Mouse (Mus musculus) MEL (cell line): Measurements from ENCODE around the gene E130218I03Rik. TPM values are rescaled to one million over a fixed set of nuclear protein-coding genes. Genes with fewer than 3 reads are reported as not detected.

Source experiments
- DNase-seq: peaks from one replicate; pipeline ENCODE4 v3.0.0; 2011; ENCODE audit warnings: low read depth, low spot score
- H3K27ac ChIP-seq: 2 replicates; pipeline ENCODE4 v1.5.1; 2012; ENCODE audit warnings: low read depth, mild to moderate bottlenecking, control low read depth, low read length, moderate library complexity; ENCODE audit not compliant: control insufficient read depth
- H3K27me3 ChIP-seq, 2 experiments: fragments of 150-350 bp in 1 of 2; sonication (generic) in 1 of 2; 2 replicates each; pipeline ENCODE4 v1.6.1; 2012; ENCODE audit warnings: low read length in 2 of 2, mild to moderate bottlenecking in 2 of 2, improper control_type of control experiment in 1 of 2, moderate library complexity in 1 of 2; ENCODE audit not compliant: insufficient read depth in 2 of 2, control insufficient read depth in 1 of 2
- H3K36me3 ChIP-seq, 2 experiments: 2 replicates each; pipeline ENCODE4 v1.6.1; 2012 to 2014; ENCODE audit warnings: low read length in 2 of 2, improper control_type of control experiment in 1 of 2, inconsistent platforms in 1 of 2, mild to moderate bottlenecking in 1 of 2; ENCODE audit not compliant: insufficient read depth in 2 of 2, control insufficient read depth in 1 of 2
- H3K4me1 ChIP-seq, 2 experiments: fragments of 150-350 bp in 1 of 2; sonication (generic) in 1 of 2; 2 replicates each; pipeline ENCODE4 v1.6.1; 2012; ENCODE audit warnings: low read length in 2 of 2, improper control_type of control experiment in 1 of 2, mild to moderate bottlenecking in 1 of 2; ENCODE audit not compliant: insufficient read depth in 2 of 2, control insufficient read depth in 1 of 2
- H3K4me3 ChIP-seq, 2 experiments: fragments of 150-350 bp in 1 of 2; sonication (generic) in 1 of 2; 2 replicates each; pipeline ENCODE4 v1.5.1; 2012; ENCODE audit warnings: low read depth in 2 of 2, low read length in 2 of 2, mild to moderate bottlenecking in 2 of 2, moderate library complexity in 2 of 2, control low read depth in 1 of 2, improper control_type of control experiment in 1 of 2; ENCODE audit not compliant: control insufficient read depth in 1 of 2, insufficient read depth in 1 of 2
- H3K79me2 ChIP-seq: 2 replicates; pipeline ENCODE4 v1.6.1; 2012; ENCODE audit warnings: mild to moderate bottlenecking, low read length, moderate library complexity; ENCODE audit not compliant: control insufficient read depth, poor library complexity, insufficient read depth
- H3K9ac ChIP-seq: 2 replicates; pipeline ENCODE4 v1.6.1; 2012; ENCODE audit warnings: low read depth, mild to moderate bottlenecking, control low read depth, low read length, moderate library complexity; ENCODE audit not compliant: control insufficient read depth, poor library complexity, severe bottlenecking
- H3K9me3 ChIP-seq: fragments of 150-350 bp; sonication (generic); replicated peaks from 2 replicates; pipeline ENCODE4 v1.6.1; 2012; ENCODE audit warnings: mild to moderate bottlenecking, low read length, improper control_type of control experiment, moderate library complexity; ENCODE audit not compliant: insufficient read depth
- BHLHE40 ChIP-seq: IDR thresholded peaks from 2 replicates; pipeline ENCODE4 v1.6.1; 2012; ENCODE audit warnings: low read depth, mild to moderate bottlenecking, inconsistent platforms, low read length, improper control_type of control experiment, borderline replicate concordance
- CHD1 ChIP-seq: IDR thresholded peaks from 2 replicates; pipeline ENCODE4 v1.6.1; 2012; ENCODE audit warnings: low read depth, mild to moderate bottlenecking, inconsistent platforms, low read length, improper control_type of control experiment
- CTCF ChIP-seq, 3 experiments: IDR thresholded peaks in 2 of 3; conservative IDR thresholded peaks in 1 of 3; 2 replicates each; pipeline ENCODE4 v1.5.1; 2011 to 2012; ENCODE audit warnings: low read length in 3 of 3, low read depth in 2 of 3, mild to moderate bottlenecking in 2 of 3, improper control_type of control experiment in 1 of 3, inconsistent platforms in 1 of 3, mixed read lengths in 1 of 3, moderate library complexity in 1 of 3; ENCODE audit not compliant: control insufficient read depth in 1 of 3, insufficient read depth in 1 of 3, poor library complexity in 1 of 3, severe bottlenecking in 1 of 3
- E2F4 ChIP-seq: IDR thresholded peaks from 2 replicates; pipeline ENCODE4 v1.6.1; 2011; ENCODE audit warnings: low read depth, low read length, improper control_type of control experiment, borderline replicate concordance
- EP300 ChIP-seq, 2 experiments: IDR thresholded peaks; 2 replicates each; pipeline ENCODE4 v1.6.1; 2011; ENCODE audit warnings: improper control_type of control experiment in 2 of 2, low read length in 2 of 2, low read depth in 1 of 2, mild to moderate bottlenecking in 1 of 2
- ETS1 ChIP-seq: IDR thresholded peaks from 2 replicates; pipeline ENCODE4 v1.6.1; 2012; ENCODE audit warnings: low read depth, mild to moderate bottlenecking, inconsistent platforms, low read length, improper control_type of control experiment, moderate library complexity
- GABPA ChIP-seq: IDR thresholded peaks from 2 replicates; pipeline ENCODE4 v1.6.1; 2012; ENCODE audit warnings: low read depth, mild to moderate bottlenecking, inconsistent platforms, low read length, improper control_type of control experiment, moderate library complexity
- HCFC1 ChIP-seq: IDR thresholded peaks from 2 replicates; pipeline ENCODE4 v1.6.1; 2012; ENCODE audit warnings: low read depth, mild to moderate bottlenecking, inconsistent platforms, low read length, improper control_type of control experiment, moderate library complexity
- KAT2A ChIP-seq: conservative IDR thresholded peaks from 2 replicates; pipeline ENCODE4 v1.6.1; 2012; ENCODE audit warnings: low read depth, low read length, improper control_type of control experiment, inconsistent platforms
- MAFK ChIP-seq: IDR thresholded peaks from 2 replicates; pipeline ENCODE4 v1.6.1; 2011; ENCODE audit warnings: low read depth, mild to moderate bottlenecking, low read length, improper control_type of control experiment, borderline replicate concordance
- MAZ ChIP-seq: IDR thresholded peaks from 2 replicates; pipeline ENCODE4 v1.6.1; 2012; ENCODE audit warnings: low read depth, mild to moderate bottlenecking, inconsistent platforms, low read length, improper control_type of control experiment
- MEF2A ChIP-seq: IDR thresholded peaks from 2 replicates; pipeline ENCODE4 v1.6.1; 2014; ENCODE audit warnings: low read depth, mild to moderate bottlenecking, inconsistent platforms, low read length, improper control_type of control experiment; ENCODE audit not compliant: poor library complexity, insufficient replicate concordance, severe bottlenecking; ENCODE audit errors: extremely low read depth
- MYB ChIP-seq: IDR thresholded peaks from 2 replicates; pipeline ENCODE4 v1.6.1; 2011; ENCODE audit warnings: mild to moderate bottlenecking, low read depth, low read length, improper control_type of control experiment
- MYC ChIP-seq: IDR thresholded peaks from 2 replicates; pipeline ENCODE4 v1.6.1; 2011; ENCODE audit warnings: low read depth, mild to moderate bottlenecking, low read length, improper control_type of control experiment, moderate library complexity
- POLR2A ChIP-seq, 2 experiments: IDR thresholded peaks; 2 replicates each; pipeline ENCODE4 v1.6.1; 2011 to 2012; ENCODE audit warnings: low read length in 2 of 2, mild to moderate bottlenecking in 2 of 2, control low read depth in 1 of 2, improper control_type of control experiment in 1 of 2, low read depth in 1 of 2, moderate library complexity in 1 of 2; ENCODE audit not compliant: control insufficient read depth in 1 of 2, insufficient read depth in 1 of 2, poor library complexity in 1 of 2
- POLR2AphosphoS2 ChIP-seq: IDR thresholded peaks from 2 replicates; pipeline ENCODE4 v1.6.1; 2011; ENCODE audit warnings: low read length, improper control_type of control experiment
- POLR2AphosphoS5 ChIP-seq: IDR thresholded peaks from 2 replicates; pipeline ENCODE4 v1.6.1; 2012; ENCODE audit warnings: low read depth, borderline replicate concordance, mild to moderate bottlenecking, inconsistent platforms, low read length, moderate library complexity, mixed read lengths
- RAD21 ChIP-seq: IDR thresholded peaks from 2 replicates; pipeline ENCODE4 v1.6.1; 2011; ENCODE audit warnings: mild to moderate bottlenecking, low read depth, low read length, improper control_type of control experiment
- RCOR1 ChIP-seq: IDR thresholded peaks from 2 replicates; pipeline ENCODE4 v1.6.1; 2012; ENCODE audit warnings: low read depth, mild to moderate bottlenecking, inconsistent platforms, low read length, improper control_type of control experiment
- SIN3A ChIP-seq: IDR thresholded peaks from 2 replicates; pipeline ENCODE4 v1.6.1; 2012; ENCODE audit warnings: low read length, improper control_type of control experiment, inconsistent platforms
- SMC3 ChIP-seq: IDR thresholded peaks from 2 replicates; pipeline ENCODE4 v1.6.1; 2011; ENCODE audit warnings: low read depth, low read length, improper control_type of control experiment
- TAL1 ChIP-seq: IDR thresholded peaks from 2 replicates; pipeline ENCODE4 v1.6.1; 2012; ENCODE audit warnings: mild to moderate bottlenecking, inconsistent platforms, low read length, moderate library complexity, mixed read lengths
- TBP ChIP-seq: IDR thresholded peaks from 2 replicates; pipeline ENCODE4 v1.8.0; 2011; ENCODE audit warnings: low read depth, low read length, improper control_type of control experiment
- TCF12 ChIP-seq: IDR thresholded peaks from 2 replicates; pipeline ENCODE4 v1.6.1; 2014; ENCODE audit warnings: low read depth, mild to moderate bottlenecking, inconsistent platforms, low read length, improper control_type of control experiment, moderate library complexity
- UBTF ChIP-seq: IDR thresholded peaks from 2 replicates; pipeline ENCODE4 v1.6.1; 2012; ENCODE audit warnings: low read depth, mild to moderate bottlenecking, inconsistent platforms, low read length, improper control_type of control experiment, moderate library complexity, borderline replicate concordance; ENCODE audit not compliant: insufficient read depth
- USF1 ChIP-seq: IDR thresholded peaks from 2 replicates; pipeline ENCODE4 v1.6.1; 2014; ENCODE audit warnings: low read depth, mild to moderate bottlenecking, inconsistent platforms, low read length, improper control_type of control experiment, moderate library complexity
- USF2 ChIP-seq, 2 experiments: IDR thresholded peaks; 2 replicates each; pipeline ENCODE4 v1.6.1; 2011 to 2012; ENCODE audit warnings: improper control_type of control experiment in 2 of 2, low read length in 2 of 2, borderline replicate concordance in 1 of 2, inconsistent platforms in 1 of 2, low read depth in 1 of 2, mild to moderate bottlenecking in 1 of 2; ENCODE audit not compliant: insufficient read depth in 1 of 2
- ZC3H11A ChIP-seq: IDR thresholded peaks from 2 replicates; pipeline ENCODE4 v1.6.1; 2012; ENCODE audit warnings: low read depth, mild to moderate bottlenecking, inconsistent platforms, low read length, improper control_type of control experiment
- ZKSCAN1 ChIP-seq: IDR thresholded peaks from 2 replicates; pipeline ENCODE4 v1.6.1; 2012; ENCODE audit warnings: low read depth, mild to moderate bottlenecking, inconsistent platforms, low read length, improper control_type of control experiment, moderate library complexity
- polyA plus RNA-seq, 2 experiments: library from polyadenylated mRNA; stranded (reverse) in 1 of 2; unstranded in 1 of 2; fragments of >175 nt in 1 of 2; fragments of >200 nt in 1 of 2; gene quantifications; 2 replicates each; pipeline versions ENCODE4 v1.2.1 to v1.2.4; 2012; ENCODE audit warnings: low replicate concordance in 2 of 2, low read depth in 1 of 2; ENCODE audit not compliant: insufficient read length in 2 of 2, insufficient read depth in 1 of 2, missing spikeins in 1 of 2
- total RNA-seq: library from RNA; depleted of rRNA; stranded (reverse); fragments of 300-350 nt; gene quantifications from 2 replicates; pipeline ENCODE4 v1.2.3, GENCODE M21; 2012

E130218I03Rik gene
- total and polyA plus RNA-seq, 3 experiments: 1.6 to 2.8 TPM; not detected in 1

DNA sequence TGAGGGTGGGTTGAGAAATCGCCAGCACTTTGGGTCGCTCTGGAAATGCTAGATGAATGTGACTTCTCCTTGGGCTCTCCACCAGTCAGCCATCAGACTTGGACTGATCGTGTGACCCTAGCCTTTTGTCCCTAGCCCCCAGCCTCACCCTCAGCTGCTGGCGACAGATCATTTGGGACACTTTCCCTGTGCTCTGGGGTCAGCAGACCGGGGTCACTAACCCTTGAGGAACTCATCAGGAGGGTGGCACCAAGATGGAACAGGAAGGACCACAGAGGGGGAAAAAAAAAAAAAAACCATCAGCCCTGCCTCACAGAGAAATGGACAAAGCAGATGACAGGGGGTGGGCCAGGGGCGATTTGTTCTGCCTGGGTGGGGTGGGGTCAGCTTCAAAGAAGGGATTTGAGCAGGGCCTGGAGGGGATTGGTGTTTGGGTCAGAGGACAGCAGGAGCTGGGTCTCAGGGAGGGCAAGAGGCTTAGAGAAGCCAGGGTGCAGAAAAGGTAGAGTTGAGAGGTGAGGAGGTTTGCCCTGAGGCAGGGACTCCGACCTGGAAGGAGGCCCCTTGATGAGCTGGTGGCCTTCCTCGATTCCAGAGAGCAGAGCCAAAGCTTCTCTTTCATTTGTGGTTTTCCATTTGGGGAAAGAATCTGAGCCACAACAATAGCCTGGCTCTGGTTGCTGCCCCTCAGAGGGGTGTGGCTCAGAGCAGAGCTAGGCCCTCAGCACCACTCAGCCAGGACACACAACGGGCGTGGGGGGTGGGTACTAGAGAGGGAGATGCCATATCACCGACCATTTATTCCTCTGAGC, 13.9 kb downstream of the E130218I03Rik start:
- TF ChIP-seq POLR2A (IDR thresholded peaks at IDR 0.05; ENCODE audit: control insufficient read depth in 1 of 2, insufficient read depth in 1 of 2, low read depth in 1 of 2, low read length in 2 of 2, poor library complexity in 1 of 2) (no peak), RAD21 (no peak), GABPA (no peak), MYB (no peak), RCOR1 (no peak), KAT2A (no peak), TBP (no peak), UBTF (no peak), TAL1 (no peak), BHLHE40 (no peak), MEF2A (no peak), MAZ (no peak), ZC3H11A (no peak), MYC (no peak), SMC3 (no peak), CHD1 (no peak), POLR2AphosphoS5 (no peak), ETS1 (no peak), E2F4 (no peak)
- TF ChIP-seq, all 39 proteins: peak for 0
- Histone ChIP-seq H3K36me3 (no peaks in the 10 kb centered on the region), H3K9ac (no peak overlapping the region), H3K4me1 (no peaks in the 10 kb centered on the region), H3K9me3 (no peaks in the 10 kb centered on the region), H3K79me2 (no peaks in the 10 kb centered on the region), H3K4me3 (no peak overlapping the region), H3K27ac (no peak overlapping the region), H3K27me3 (no peaks in the 10 kb centered on the region)
- no peak for DNase-seq

DNA sequence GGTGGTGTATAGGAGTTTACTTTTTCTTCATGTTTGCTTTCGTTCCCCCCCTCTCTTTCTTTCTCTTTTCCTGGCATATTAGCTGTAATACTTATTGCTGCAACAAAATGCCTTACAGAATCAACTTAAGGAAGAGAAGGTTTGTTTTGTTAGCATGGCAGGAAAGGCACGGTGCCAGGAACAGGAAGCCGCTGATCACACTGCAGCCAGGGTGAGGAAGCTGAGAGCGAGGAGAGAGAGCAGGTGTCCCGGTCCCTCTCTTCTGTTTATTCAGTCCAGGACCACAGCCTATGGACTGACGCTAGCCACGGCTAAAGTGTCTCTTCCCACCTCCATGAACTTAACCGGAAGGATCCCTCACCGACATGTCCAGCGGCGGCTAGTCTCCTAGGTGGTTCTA, 14.9 kb downstream of the E130218I03Rik start:
- Histone ChIP-seq H3K36me3 (no peaks in the 10 kb centered on the region), H3K27me3 (no peaks in the 10 kb centered on the region), H3K79me2 (no peaks in the 10 kb centered on the region), H3K4me1 (no peaks in the 10 kb centered on the region), H3K9me3 (no peaks in the 10 kb centered on the region), H3K9ac (no peak overlapping the region), H3K4me3 (no peak overlapping the region), H3K27ac (no peak overlapping the region)
- no peak for DNase-seq
- no peak for TF ChIP-seq MYB
- no peak for TF ChIP-seq POLR2AphosphoS2
- TF ChIP-seq ZKSCAN1: no peak
- no peak for TF ChIP-seq SIN3A
- no peak for TF ChIP-seq POLR2A (IDR thresholded peaks at IDR 0.05; ENCODE audit: control insufficient read depth in 1 of 2, insufficient read depth in 1 of 2, low read depth in 1 of 2, low read length in 2 of 2, poor library complexity in 1 of 2)
- no peak for TF ChIP-seq CTCF (IDR thresholded peaks at IDR 0.05 in 2 of 3, conservative IDR thresholded peaks at IDR 0.05 in 1 of 3; ENCODE audit: control insufficient read depth in 1 of 3, insufficient read depth in 1 of 3, low read depth in 2 of 3, low read length in 3 of 3, poor library complexity in 1 of 3, severe bottlenecking in 1 of 3)
- TF ChIP-seq BHLHE40: no peak
- no peak for TF ChIP-seq MEF2A
- TF ChIP-seq USF2 (IDR thresholded peaks at IDR 0.05; ENCODE audit: borderline replicate concordance in 1 of 2, insufficient read depth in 1 of 2, low read depth in 1 of 2, low read length in 2 of 2): no peak
- TF ChIP-seq MAFK: no peak
- TF ChIP-seq TCF12: no peak
- TF ChIP-seq CHD1: no peak
- TF ChIP-seq RCOR1: no peak
- no peak for TF ChIP-seq RAD21
- TF ChIP-seq HCFC1: no peak
- no peak for TF ChIP-seq EP300 (IDR thresholded peaks at IDR 0.05; ENCODE audit: low read depth in 1 of 2, low read length in 2 of 2)
- TF ChIP-seq E2F4: no peak
- TF ChIP-seq USF1: no peak
- TF ChIP-seq MYC: no peak
